Mouse (Mus musculus) CH12.LX (cell line): ENCODE data around the gene Foxo1. TPM values are rescaled to one million over a fixed set of nuclear protein-coding genes. Genes with fewer than 3 reads are reported as not detected.
A peak's percentile ranks its signal among the peaks of the same experiment; 100 is the strongest.

Experiments
- DNase-seq: peaks from one replicate; pipeline ENCODE4 v3.0.0-alpha.2; 2013; ENCODE audit errors: extremely low read depth
- H3K27ac ChIP-seq: 2 replicates; pipeline ENCODE4 v1.5.1; 2012; ENCODE audit warnings: low read depth, mild to moderate bottlenecking, control low read depth, moderate library complexity; ENCODE audit not compliant: insufficient read depth
- H3K27me3 ChIP-seq: replicated peaks from 2 replicates; pipeline ENCODE3; 2012; ENCODE audit warnings: inconsistent platforms
- H3K36me3 ChIP-seq, 2 experiments: replicated peaks in 1 of 2; 2 replicates each; pipeline versions ENCODE3 to v1.6.1; 2012; ENCODE audit warnings: inconsistent platforms in 1 of 2, low read length in 1 of 2, mild to moderate bottlenecking in 1 of 2, mixed read lengths in 1 of 2, moderate library complexity in 1 of 2; ENCODE audit not compliant: control insufficient read depth in 1 of 2, insufficient read depth in 1 of 2
- H3K4me1 ChIP-seq, 2 experiments: 2 replicates each; pipeline ENCODE4 v1.6.1; 2012; ENCODE audit warnings: inconsistent platforms in 1 of 2, moderate library complexity in 1 of 2; ENCODE audit not compliant: insufficient read depth in 2 of 2, control insufficient read depth in 1 of 2
- H3K4me2 ChIP-seq: 2 replicates; pipeline ENCODE4 v1.6.1; 2012; ENCODE audit warnings: low read depth, mild to moderate bottlenecking, control low read depth; ENCODE audit not compliant: poor library complexity, insufficient read depth, severe bottlenecking
- H3K4me3 ChIP-seq, 3 experiments: fragments of 150-350 bp in 1 of 3; sonication (generic) in 1 of 3; replicated peaks in 1 of 3; 2 replicates each; pipeline versions ENCODE3 to v1.5.1; 2011 to 2012; ENCODE audit warnings: low read depth in 2 of 3, low read length in 2 of 3, mild to moderate bottlenecking in 2 of 3, moderate library complexity in 2 of 3, control low read depth in 1 of 3, improper control_type of control experiment in 1 of 3, inconsistent platforms in 1 of 3, mixed read lengths in 1 of 3; ENCODE audit not compliant: poor library complexity in 1 of 3
- H3K79me2 ChIP-seq: replicated peaks from 2 replicates; pipeline ENCODE4 v1.6.1; 2012; ENCODE audit warnings: mild to moderate bottlenecking, moderate library complexity; ENCODE audit not compliant: control insufficient read depth, poor library complexity, insufficient read depth, severe bottlenecking; ENCODE audit errors: extremely low read depth
- H3K9ac ChIP-seq: 2 replicates; pipeline ENCODE4 v1.6.1; 2012; ENCODE audit warnings: low read depth, mild to moderate bottlenecking, control low read depth, moderate library complexity; ENCODE audit not compliant: insufficient read depth
- H3K9me3 ChIP-seq: replicated peaks from 2 replicates; pipeline ENCODE3; 2012; ENCODE audit warnings: low read length, inconsistent platforms, mixed read lengths
- BHLHE40 ChIP-seq: IDR thresholded peaks from 2 replicates; pipeline ENCODE4 v1.6.1; 2011; ENCODE audit warnings: mild to moderate bottlenecking, low read depth, low read length, improper control_type of control experiment
- E2F4 ChIP-seq: IDR thresholded peaks from 2 replicates; pipeline ENCODE4 v1.6.1; 2011; ENCODE audit warnings: low read depth, low read length, improper control_type of control experiment; ENCODE audit not compliant: insufficient replicate concordance
- ELF1 ChIP-seq: IDR thresholded peaks from 2 replicates; pipeline ENCODE4 v1.6.1; 2014; ENCODE audit warnings: low read depth, mild to moderate bottlenecking, inconsistent platforms, low read length, improper control_type of control experiment
- EP300 ChIP-seq: IDR thresholded peaks from 2 replicates; pipeline ENCODE4 v1.6.1; 2011; ENCODE audit warnings: low read length, improper control_type of control experiment
- ETS1 ChIP-seq: conservative IDR thresholded peaks from 2 replicates; pipeline ENCODE4 v1.6.1; 2012; ENCODE audit warnings: low read depth, mild to moderate bottlenecking, inconsistent platforms, low read length, improper control_type of control experiment, moderate library complexity
- GABPA ChIP-seq: IDR thresholded peaks from 2 replicates; pipeline ENCODE4 v1.6.1; 2012; ENCODE audit warnings: low read depth, low read length, improper control_type of control experiment, inconsistent platforms; ENCODE audit not compliant: insufficient replicate concordance
- IRF4 ChIP-seq: IDR thresholded peaks from 2 replicates; pipeline ENCODE4 v1.6.1; 2014; ENCODE audit warnings: low read depth, mild to moderate bottlenecking, inconsistent platforms, low read length, improper control_type of control experiment
- JUN ChIP-seq: IDR thresholded peaks from 2 replicates; pipeline ENCODE4 v1.6.1; 2011; ENCODE audit warnings: low read depth, mild to moderate bottlenecking, low read length, improper control_type of control experiment, moderate library complexity; ENCODE audit not compliant: insufficient read depth
- KAT2A ChIP-seq: IDR thresholded peaks from 2 replicates; pipeline ENCODE4 v1.6.1; 2012; ENCODE audit warnings: low read length, improper control_type of control experiment, inconsistent platforms; ENCODE audit not compliant: insufficient replicate concordance
- MAFK ChIP-seq: IDR thresholded peaks from 2 replicates; pipeline ENCODE4 v1.6.1; 2011; ENCODE audit warnings: low read length, improper control_type of control experiment; ENCODE audit not compliant: insufficient replicate concordance
- MAX ChIP-seq: IDR thresholded peaks from 2 replicates; pipeline ENCODE4 v1.6.1; 2011; ENCODE audit warnings: low read length, improper control_type of control experiment
- MEF2A ChIP-seq: IDR thresholded peaks from 2 replicates; pipeline ENCODE4 v1.6.1; 2014; ENCODE audit warnings: low read depth, mild to moderate bottlenecking, inconsistent platforms, low read length, improper control_type of control experiment, borderline replicate concordance
- MXI1 ChIP-seq: IDR thresholded peaks from 2 replicates; pipeline ENCODE4 v1.6.1; 2011; ENCODE audit warnings: mild to moderate bottlenecking, low read depth, low read length, improper control_type of control experiment
- MYC ChIP-seq: IDR thresholded peaks from 2 replicates; pipeline ENCODE4 v1.6.1; 2011; ENCODE audit warnings: low read depth, mild to moderate bottlenecking, improper control_type of control experiment, low read length
- PAX5 ChIP-seq: IDR thresholded peaks from 2 replicates; pipeline ENCODE4 v1.6.1; 2012; ENCODE audit warnings: low read length, inconsistent platforms, mixed read lengths
- POLR2AphosphoS2 ChIP-seq: IDR thresholded peaks from 2 replicates; pipeline ENCODE4 v1.6.1; 2011; ENCODE audit warnings: low read depth, low read length, improper control_type of control experiment
- RAD21 ChIP-seq: IDR thresholded peaks from 2 replicates; pipeline ENCODE4 v1.6.1; 2011; ENCODE audit warnings: low read depth, mild to moderate bottlenecking, low read length, improper control_type of control experiment, moderate library complexity
- SIN3A ChIP-seq: IDR thresholded peaks from 2 replicates; pipeline ENCODE4 v1.6.1; 2012; ENCODE audit warnings: low read length, improper control_type of control experiment, inconsistent platforms
- SMC3 ChIP-seq: IDR thresholded peaks from 2 replicates; pipeline ENCODE4 v1.6.1; 2011; ENCODE audit warnings: low read depth, low read length, improper control_type of control experiment
- TBP ChIP-seq: conservative IDR thresholded peaks from 2 replicates; pipeline ENCODE4 v1.6.1; 2011; ENCODE audit warnings: low read depth, low read length, improper control_type of control experiment
- TCF12 ChIP-seq: IDR thresholded peaks from 2 replicates; pipeline ENCODE4 v1.6.1; 2014; ENCODE audit warnings: low read depth, mild to moderate bottlenecking, inconsistent platforms, low read length, improper control_type of control experiment
- USF1 ChIP-seq: IDR thresholded peaks from 2 replicates; pipeline ENCODE4 v1.6.1; 2014; ENCODE audit warnings: low read depth, mild to moderate bottlenecking, inconsistent platforms, low read length, improper control_type of control experiment
- ZMIZ1 ChIP-seq: IDR thresholded peaks from 2 replicates; pipeline ENCODE4 v1.6.1; 2012; ENCODE audit warnings: low read depth, mild to moderate bottlenecking, inconsistent platforms, low read length, improper control_type of control experiment
- ZNF384 ChIP-seq: IDR thresholded peaks from 2 replicates; pipeline ENCODE4 v1.6.1; 2012; ENCODE audit warnings: low read depth, low read length, improper control_type of control experiment, inconsistent platforms
- dilution Hi-C: fragments of 300-500 bp; cut with MboI; formaldehyde crosslinking; loops from 2 replicates; pipeline ENCODE4 v1.14.3; 2020; ENCODE audit warnings: low sequenced_read_pairs; ENCODE audit not compliant: extremely low pct_unique_long_range_greater_than_20kb, extremely low pct_ligation_motif_present
- in situ Hi-C: fragments of 300-500 bp; cut with MboI; formaldehyde crosslinking; loops from 3 replicates; pipeline ENCODE4 v1.14.3; 2019; ENCODE audit warnings: low sequenced_read_pairs, low pct_ligation_motif_present, low pct_unique_long_range_greater_than_20kb, mixed read lengths
- polyA plus RNA-seq: library from polyadenylated mRNA; unstranded; fragments of >175 nt; gene quantifications from 2 replicates; pipeline ENCODE4 v1.2.1, GENCODE M21; 2012; ENCODE audit warnings: low read depth; ENCODE audit not compliant: insufficient read length
- total RNA-seq, 2 experiments: library from RNA; depleted of rRNA; stranded (reverse); fragments of 300-350 nt in 1 of 2; fragments of >200 nt in 1 of 2; gene quantifications; 2 replicates each; pipeline ENCODE4 v1.2.3; 2012 to 2014

Foxo1 gene
- total and polyA plus RNA-seq, 3 experiments, result 0.79 to 6.9 (median 1.2) TPM

DNA sequence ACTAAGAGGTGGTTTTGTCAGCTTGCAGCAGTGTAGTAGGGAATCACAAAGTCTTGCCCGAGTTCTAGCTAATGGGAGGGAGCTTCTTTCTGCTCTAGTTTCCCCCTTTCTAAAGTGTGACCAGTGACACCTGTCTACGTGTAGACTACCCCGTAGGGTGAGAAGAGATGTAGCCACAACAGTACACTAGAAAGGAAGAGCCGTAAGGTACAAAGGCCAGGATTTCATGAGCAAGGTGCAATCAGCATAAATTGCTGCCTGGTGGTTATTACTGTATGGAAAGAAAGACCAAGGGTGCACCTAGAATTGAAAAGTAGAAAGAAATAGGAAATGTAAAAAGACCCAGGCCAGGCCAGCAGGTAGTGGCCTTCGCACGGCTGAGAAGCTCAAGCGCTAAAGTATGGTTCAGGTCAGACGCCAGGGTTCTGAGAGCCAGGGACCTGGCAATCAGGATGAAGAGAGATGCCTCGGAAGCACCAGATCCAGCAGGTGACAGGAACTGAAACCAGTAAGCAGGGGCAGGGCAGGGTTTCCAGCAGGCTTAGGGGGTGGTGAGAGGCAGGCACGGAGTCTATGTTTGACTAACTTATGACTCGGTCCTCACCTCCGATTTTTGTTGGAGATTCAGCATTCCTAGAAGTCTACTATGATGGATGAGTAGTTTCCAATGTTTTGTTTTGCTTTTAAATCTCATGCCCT, 72.3 kb downstream of the Foxo1 start:
- Histone ChIP-seq H3K9ac (no peak overlapping the region), H3K4me2 (peak overlapping the region; percentile 16; the same call in 1 of the 2 replicates)
- dilution Hi-C loops, result no loop called here

DNA sequence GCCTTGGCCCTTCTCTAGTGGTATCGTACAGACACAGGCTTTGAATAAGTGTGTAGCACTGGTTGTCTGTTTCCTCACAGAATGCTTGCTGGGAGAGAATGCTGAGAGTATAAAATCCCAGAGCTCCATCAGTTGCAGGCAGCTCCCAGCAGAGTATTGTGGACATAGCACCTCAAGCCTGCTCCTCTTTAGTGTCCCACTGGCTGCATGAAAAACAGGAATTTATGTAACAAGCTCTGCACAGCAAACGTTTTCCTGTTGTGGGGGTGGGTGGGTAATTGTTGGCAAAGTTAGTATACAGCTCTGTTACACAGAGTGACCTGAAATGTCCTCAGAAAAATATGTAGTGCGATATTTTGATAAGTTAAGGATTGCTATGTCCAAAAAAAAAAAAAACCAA, 74.1 kb downstream of the Foxo1 start:
- no peaks in the 10 kb centered on the region for H3K9me3 ChIP-seq
- H3K27ac ChIP-seq, result no peak overlapping the region
- peaks cover 5 to 62% of the 10 kb centered on the region in 2 experiments; a peak in 3 of 4 replicates for H3K4me1 ChIP-seq
- H3K36me3 ChIP-seq, result peaks cover 8 to 26% of the 10 kb centered on the region in 2 experiments
- H3K9ac ChIP-seq, result no peak overlapping the region
- dilution Hi-C loops (no loop called here), in situ Hi-C loops (no loop called here)
- DNase-seq, result no peak
- no peak overlapping the region for H3K4me3 ChIP-seq
- peaks cover 4% of the 10 kb centered on the region; the same call in 1 of the 2 replicates for H3K79me2 ChIP-seq
- TF ChIP-seq TCF12 (no peak), ELF1 (no peak), USF1 (no peak), MAFK (no peak), SMC3 (no peak), ETS1 (no peak), MXI1 (no peak), E2F4 (no peak), IRF4 (no peak), KAT2A (no peak), POLR2AphosphoS2 (no peak), PAX5 (no peak), RAD21 (no peak), ZMIZ1 (no peak), ZNF384 (no peak), TBP (no peak), MEF2A (no peak), MAX (no peak), GABPA (no peak), JUN (no peak)
- TF ChIP-seq, all 38 proteins: peak for 0
- H3K27me3 ChIP-seq, result no peaks in the 10 kb centered on the region
- no peak overlapping the region for H3K4me2 ChIP-seq

More for the DNA sequence above, 72.3 kb downstream of the Foxo1 start:
- peaks cover 1 to 18% of the 10 kb centered on the region in 2 experiments for H3K36me3 ChIP-seq
- peaks cover 6% of the 10 kb centered on the region; the same call in 1 of the 2 replicates for H3K79me2 ChIP-seq
- TF ChIP-seq SIN3A (0 out of 2 replicates have a peak, but pooled peaks have one; percentile 21), BHLHE40 (peak; percentile 72), EP300 (peak; percentile 85), ETS1 (peak; percentile 33), TCF12 (0 out of 2 replicates have a peak, but pooled peaks have one; percentile 22), TBP (no peak), IRF4 (peak; percentile 91), MYC (no peak)
- no peak overlapping the region for H3K4me3 ChIP-seq
- no peaks in the 10 kb centered on the region for H3K9me3 ChIP-seq
- H3K27me3 ChIP-seq, result no peaks in the 10 kb centered on the region
- in situ Hi-C loops, result no loop called here
- DNase-seq, result peak; percentile 62
- H3K27ac ChIP-seq, result no peak overlapping the region
- H3K4me1 ChIP-seq, result peaks cover 8 to 70% of the 10 kb centered on the region in 2 experiments; a peak in 3 of 4 replicates
